Mouse (Mus musculus): ENCODE data around the gene Fbxo41. TPM values are rescaled to one million over a fixed set of nuclear protein-coding genes. Genes with fewer than 3 reads are reported as not detected.

Gene Fbxo41
- polyA plus RNA-seq, 1 experiment from 2014 or later, result not detected

DNA sequence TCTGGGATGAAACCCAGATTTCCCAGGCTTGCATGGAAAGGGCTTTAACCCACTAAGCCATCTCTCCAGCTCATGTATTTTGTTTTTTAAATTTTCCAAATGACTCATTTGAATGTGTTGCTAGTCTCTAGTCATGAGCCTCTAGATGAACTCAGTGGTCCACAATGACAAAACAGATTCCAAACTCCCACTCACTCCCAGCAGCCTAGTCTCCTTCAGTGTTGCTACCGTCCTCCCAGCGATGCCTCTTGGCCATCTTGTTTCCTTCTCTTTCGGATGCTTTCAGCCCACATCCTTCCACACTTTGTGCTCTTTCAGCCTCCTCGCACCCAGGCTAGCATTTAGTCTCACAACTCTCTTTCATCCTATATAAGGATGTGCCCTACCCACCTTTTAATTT, 12.5 kb downstream of the Fbxo41 start:
- peaks cover 19% of the 10 kb centered on the region for H3K27me3 ChIP-seq (ENCODE audit: control insufficient read depth, insufficient read depth, low read length)
- no peaks in the 10 kb centered on the region for H3K36me3 ChIP-seq (ENCODE audit: control insufficient read depth, insufficient read depth, low read length)
- no peak overlapping the region for H3K27ac ChIP-seq (replicated peaks in 1 of 2; ENCODE audit: control insufficient read depth in 1 of 2, insufficient read depth in 1 of 2, low read depth in 2 of 2, low read length in 2 of 2)
- H3K4me3 ChIP-seq (ENCODE audit: control insufficient read depth in 1 of 2, insufficient read depth in 1 of 2, low read depth in 1 of 2, low read length in 2 of 2), result no peak overlapping the region
- WGBS, result 79% methylated on average over 4 of the region's 4 CpGs
- no peaks in the 10 kb centered on the region for H3K9me3 ChIP-seq (ENCODE audit: control insufficient read depth, low read length)
- H3K9ac ChIP-seq (ENCODE audit: low read length), result no peak overlapping the region
- no peak for ATAC-seq (ENCODE audit: insufficient number of reproducible peaks, insufficient read depth, low FRiP score, low read depth)
- H3K4me1 ChIP-seq (ENCODE audit: control insufficient read depth in 2 of 2, insufficient read depth in 2 of 2, low read length in 2 of 2), result no peaks in the 10 kb centered on the region
- H3K4me2 ChIP-seq (ENCODE audit: low read length), result no peak overlapping the region

DNA sequence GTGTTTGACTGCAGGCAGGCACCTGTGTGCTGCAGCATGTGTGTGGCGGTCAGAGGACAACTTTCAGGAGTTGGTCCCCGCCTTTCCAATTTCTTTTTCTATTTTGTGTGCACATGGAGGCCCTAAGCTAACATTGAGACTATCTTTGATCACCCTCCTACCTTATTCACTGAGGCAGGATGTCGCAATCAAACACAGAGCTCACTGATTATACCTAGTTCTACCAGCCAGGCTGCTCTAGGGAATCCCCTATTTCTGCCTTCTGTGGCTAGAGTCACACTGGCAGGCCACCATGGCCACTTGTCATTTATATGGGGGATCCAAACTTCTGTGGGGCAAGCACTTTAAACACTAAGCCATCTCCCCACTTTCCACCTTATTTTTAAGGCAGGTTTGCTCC, 13.1 kb downstream of the Fbxo41 start:
- no peaks in the 10 kb centered on the region for H3K4me1 ChIP-seq (ENCODE audit: control insufficient read depth in 2 of 2, insufficient read depth in 2 of 2, low read length in 2 of 2)
- ATAC-seq (ENCODE audit: insufficient number of reproducible peaks, insufficient read depth, low FRiP score, low read depth), result no peak
- 86% methylated on average over 3 of the region's 3 CpGs for WGBS

DNA sequence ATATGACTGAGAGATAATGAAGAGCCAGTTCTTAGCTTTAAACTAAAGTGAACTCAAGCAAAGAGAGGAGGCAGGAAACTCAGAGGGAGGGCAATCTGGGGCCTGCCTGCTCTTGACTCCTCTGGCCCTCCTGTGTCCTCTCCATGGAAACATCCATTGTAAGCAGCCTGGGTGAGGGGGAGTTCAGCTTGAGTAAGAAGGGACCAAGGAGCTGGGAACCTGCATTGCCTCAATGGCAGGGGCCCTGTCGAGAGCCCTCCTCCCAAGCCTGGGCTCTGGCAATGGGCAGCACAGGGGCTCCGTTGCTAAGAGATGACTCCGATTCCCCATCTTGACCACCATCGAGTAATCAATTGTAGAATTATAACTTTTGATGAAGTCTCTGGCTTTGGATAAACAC, 14.3 kb downstream of the Fbxo41 start:
- WGBS, result 75% methylated on average over 4 of the region's 4 CpGs
- Histone ChIP-seq H3K9me3 (ENCODE audit: control insufficient read depth, low read length) (no peaks in the 10 kb centered on the region), H3K36me3 (ENCODE audit: control insufficient read depth, insufficient read depth, low read length) (no peaks in the 10 kb centered on the region), H3K4me2 (ENCODE audit: low read length) (no peak overlapping the region), H3K4me3 (ENCODE audit: control insufficient read depth in 1 of 2, insufficient read depth in 1 of 2, low read depth in 1 of 2, low read length in 2 of 2) (no peak overlapping the region), H3K27me3 (ENCODE audit: control insufficient read depth, insufficient read depth, low read length) (peaks cover 37% of the 10 kb centered on the region), H3K27ac (replicated peaks in 1 of 2; ENCODE audit: control insufficient read depth in 1 of 2, insufficient read depth in 1 of 2, low read depth in 2 of 2, low read length in 2 of 2) (no peak overlapping the region), H3K4me1 (ENCODE audit: control insufficient read depth in 2 of 2, insufficient read depth in 2 of 2, low read length in 2 of 2) (no peaks in the 10 kb centered on the region; a peak in 1 of 4 replicates), H3K9ac (ENCODE audit: low read length) (no peak overlapping the region)
- no peak for ATAC-seq (ENCODE audit: insufficient number of reproducible peaks, insufficient read depth, low FRiP score, low read depth)

More for the DNA sequence above, 13.1 kb downstream of the Fbxo41 start:
- no peak overlapping the region for H3K9ac ChIP-seq (ENCODE audit: low read length)
- H3K36me3 ChIP-seq (ENCODE audit: control insufficient read depth, insufficient read depth, low read length), result no peaks in the 10 kb centered on the region
- no peak overlapping the region for H3K4me3 ChIP-seq (ENCODE audit: control insufficient read depth in 1 of 2, insufficient read depth in 1 of 2, low read depth in 1 of 2, low read length in 2 of 2)
- H3K9me3 ChIP-seq (ENCODE audit: control insufficient read depth, low read length), result no peaks in the 10 kb centered on the region
- H3K27ac ChIP-seq (replicated peaks in 1 of 2; ENCODE audit: control insufficient read depth in 1 of 2, insufficient read depth in 1 of 2, low read depth in 2 of 2, low read length in 2 of 2), result no peak overlapping the region
- H3K4me2 ChIP-seq (ENCODE audit: low read length), result no peak overlapping the region
- peaks cover 25% of the 10 kb centered on the region for H3K27me3 ChIP-seq (ENCODE audit: control insufficient read depth, insufficient read depth, low read length)

DNA sequence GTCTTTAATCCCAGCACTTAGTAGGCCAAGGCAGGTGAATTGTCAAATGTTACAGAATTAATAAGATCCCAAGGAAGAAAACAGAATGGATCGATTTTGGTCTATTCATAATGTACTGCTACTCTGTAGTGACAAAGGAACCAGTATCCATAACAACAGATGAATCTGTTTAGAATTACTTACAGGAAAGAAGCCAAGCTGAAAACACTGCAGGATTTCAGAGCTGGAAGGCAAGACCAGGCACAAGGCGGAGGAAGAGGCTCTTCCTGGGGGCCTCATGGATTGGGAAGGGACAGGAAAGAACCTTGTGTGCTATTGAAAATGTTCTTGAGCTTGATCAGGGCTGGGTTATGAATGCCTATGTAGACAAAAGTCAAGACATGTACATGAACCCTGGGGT, 17.1 kb downstream of the Fbxo41 start:
- Histone ChIP-seq H3K27ac (replicated peaks in 1 of 2; ENCODE audit: control insufficient read depth in 1 of 2, insufficient read depth in 1 of 2, low read depth in 2 of 2, low read length in 2 of 2) (no peak overlapping the region), H3K9ac (ENCODE audit: low read length) (no peak overlapping the region), H3K4me3 (ENCODE audit: control insufficient read depth in 1 of 2, insufficient read depth in 1 of 2, low read depth in 1 of 2, low read length in 2 of 2) (no peak overlapping the region), H3K9me3 (ENCODE audit: control insufficient read depth, low read length) (0 out of 2 replicates have a peak, but pooled peaks cover 8% of the 10 kb centered on the region), H3K36me3 (ENCODE audit: control insufficient read depth, insufficient read depth, low read length) (no peaks in the 10 kb centered on the region), H3K4me1 (ENCODE audit: control insufficient read depth in 2 of 2, insufficient read depth in 2 of 2, low read length in 2 of 2) (no peaks in the 10 kb centered on the region; a peak in 1 of 4 replicates), H3K4me2 (ENCODE audit: low read length) (no peak overlapping the region), H3K27me3 (ENCODE audit: control insufficient read depth, insufficient read depth, low read length) (peaks cover 63% of the 10 kb centered on the region)
- no peak for ATAC-seq (ENCODE audit: insufficient number of reproducible peaks, insufficient read depth, low FRiP score, low read depth)
- 69% methylated on average over 2 of the region's 2 CpGs for WGBS

DNA sequence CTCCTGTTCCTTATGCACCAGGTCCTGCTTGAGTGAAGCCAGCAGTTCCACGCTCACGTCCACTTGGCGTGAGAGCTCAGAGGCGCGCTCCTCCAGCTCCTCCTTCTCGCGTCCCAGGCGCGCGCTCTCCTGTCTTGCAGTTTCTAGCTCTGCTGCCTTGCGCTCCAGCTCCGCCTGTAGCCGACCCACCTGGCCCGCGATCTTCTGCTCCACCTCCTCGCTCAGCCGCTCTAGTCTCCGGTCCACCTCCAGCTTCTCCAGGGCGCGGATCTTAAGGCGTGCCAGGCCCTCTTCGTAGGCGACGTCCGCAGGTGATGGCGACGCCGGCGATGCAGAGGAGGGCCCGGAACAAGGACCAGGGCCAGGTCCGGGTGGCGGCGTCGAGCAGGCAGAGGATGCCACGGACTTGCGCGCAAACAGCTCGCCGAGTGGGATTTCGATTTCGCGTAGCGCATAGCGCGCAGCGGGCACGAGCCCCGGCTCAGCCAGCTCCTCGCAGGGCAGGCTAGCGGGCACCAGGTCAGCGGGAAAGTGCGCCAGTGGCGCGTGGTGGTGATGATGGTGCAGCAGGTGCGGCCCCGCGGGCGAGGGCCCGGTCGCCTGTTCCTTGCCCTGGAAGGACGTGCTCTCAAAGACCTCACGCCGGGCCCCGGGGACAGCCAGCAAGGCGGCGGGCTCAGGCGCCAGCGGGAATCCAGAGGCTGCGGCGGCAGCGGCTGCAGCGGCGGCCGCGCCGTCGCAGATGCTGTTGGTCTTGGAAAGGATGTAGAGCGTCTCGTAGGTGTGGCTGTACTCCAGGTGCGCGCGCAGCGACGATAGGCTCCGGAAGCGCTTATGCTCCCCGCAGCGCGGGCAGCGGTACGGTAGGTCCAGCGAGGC, 18.7 kb downstream of the Fbxo41 start:
- ATAC-seq (ENCODE audit: insufficient number of reproducible peaks, insufficient read depth, low FRiP score, low read depth), result no peak
- 3% methylated on average over 89 of the region's 92 CpGs for WGBS

DNA sequence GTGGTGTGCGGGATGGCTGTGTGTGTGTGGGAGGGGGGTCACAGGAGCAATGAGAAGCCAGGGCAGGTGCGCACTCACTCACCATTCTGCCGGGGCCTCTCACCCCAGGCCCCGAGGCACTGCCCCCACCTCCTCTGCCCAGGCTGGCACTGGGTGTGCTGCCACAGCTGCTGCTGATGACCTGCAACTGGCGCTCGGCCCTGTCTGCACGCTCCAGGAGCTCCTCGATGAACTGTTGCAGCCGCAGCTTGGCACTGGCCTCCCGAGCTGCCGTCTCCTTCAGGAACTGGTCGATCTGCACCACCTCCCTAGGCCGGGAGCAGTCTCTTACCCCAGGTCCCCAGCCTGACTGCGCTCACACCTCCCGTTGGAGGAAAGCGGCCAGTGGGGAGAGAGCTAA, 22.1 kb downstream of the Fbxo41 start:
- Histone ChIP-seq H3K4me2 (ENCODE audit: low read length) (no peak overlapping the region), H3K27ac (replicated peaks in 1 of 2; ENCODE audit: control insufficient read depth in 1 of 2, insufficient read depth in 1 of 2, low read depth in 2 of 2, low read length in 2 of 2) (no peak overlapping the region), H3K9ac (ENCODE audit: low read length) (no peak overlapping the region), H3K27me3 (ENCODE audit: control insufficient read depth, insufficient read depth, low read length) (peaks cover 78% of the 10 kb centered on the region), H3K36me3 (ENCODE audit: control insufficient read depth, insufficient read depth, low read length) (no peaks in the 10 kb centered on the region), H3K4me3 (ENCODE audit: control insufficient read depth in 1 of 2, insufficient read depth in 1 of 2, low read depth in 1 of 2, low read length in 2 of 2) (no peak overlapping the region), H3K9me3 (ENCODE audit: control insufficient read depth, low read length) (0 out of 2 replicates have a peak, but pooled peaks cover 8% of the 10 kb centered on the region), H3K4me1 (ENCODE audit: control insufficient read depth in 2 of 2, insufficient read depth in 2 of 2, low read length in 2 of 2) (no peaks in the 10 kb centered on the region; a peak in 1 of 4 replicates)
- no peak for ATAC-seq (ENCODE audit: insufficient number of reproducible peaks, insufficient read depth, low FRiP score, low read depth)
- WGBS, result 66% methylated on average over 16 of the region's 16 CpGs

More for the DNA sequence above, 18.7 kb downstream of the Fbxo41 start:
- peak overlapping the region; percentile 12 to 22; a peak in 3 of 4 replicates for H3K4me3 ChIP-seq (ENCODE audit: control insufficient read depth in 1 of 2, insufficient read depth in 1 of 2, low read depth in 1 of 2, low read length in 2 of 2)
- H3K27me3 ChIP-seq (ENCODE audit: control insufficient read depth, insufficient read depth, low read length), result peaks cover 71% of the 10 kb centered on the region
- no peak overlapping the region for H3K9ac ChIP-seq (ENCODE audit: low read length)
- 0 out of 2 replicates have a peak, but pooled peaks cover 8% of the 10 kb centered on the region for H3K9me3 ChIP-seq (ENCODE audit: control insufficient read depth, low read length)
- H3K4me2 ChIP-seq (ENCODE audit: low read length), result peak overlapping the region; percentile 44
- H3K4me1 ChIP-seq (ENCODE audit: control insufficient read depth in 2 of 2, insufficient read depth in 2 of 2, low read length in 2 of 2), result no peaks in the 10 kb centered on the region; a peak in 1 of 4 replicates
- H3K36me3 ChIP-seq (ENCODE audit: control insufficient read depth, insufficient read depth, low read length), result no peaks in the 10 kb centered on the region
- no peak overlapping the region for H3K27ac ChIP-seq (replicated peaks in 1 of 2; ENCODE audit: control insufficient read depth in 1 of 2, insufficient read depth in 1 of 2, low read depth in 2 of 2, low read length in 2 of 2)

DNA sequence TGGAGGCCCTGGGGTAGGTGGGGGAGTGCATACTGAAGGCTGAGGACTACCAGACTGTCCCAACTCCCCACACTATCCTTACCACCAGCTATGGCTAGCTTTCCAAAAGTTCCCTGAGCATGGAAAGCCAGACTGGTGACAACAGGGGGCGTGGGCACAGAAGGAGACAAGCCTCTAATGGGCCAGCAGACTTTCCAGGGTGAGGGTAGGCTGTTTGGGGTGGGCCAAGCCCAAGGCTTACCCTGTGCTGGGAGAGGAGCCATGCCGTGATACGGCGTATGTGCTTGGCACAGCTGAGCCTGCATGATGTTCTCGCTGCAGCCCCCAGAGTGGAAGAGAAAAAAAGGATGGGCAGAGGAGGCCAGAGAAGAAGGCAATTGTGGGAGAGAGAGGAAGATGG, 22.8 kb downstream of the Fbxo41 start:
- no peak overlapping the region for H3K4me2 ChIP-seq (ENCODE audit: low read length)
- 0 out of 2 replicates have a peak, but pooled peaks cover 8% of the 10 kb centered on the region for H3K9me3 ChIP-seq (ENCODE audit: control insufficient read depth, low read length)
- no peak overlapping the region for H3K4me3 ChIP-seq (ENCODE audit: control insufficient read depth in 1 of 2, insufficient read depth in 1 of 2, low read depth in 1 of 2, low read length in 2 of 2)
- WGBS, result 75% methylated on average over 5 of the region's 5 CpGs
- no peaks in the 10 kb centered on the region for H3K36me3 ChIP-seq (ENCODE audit: control insufficient read depth, insufficient read depth, low read length)
- peaks cover 71% of the 10 kb centered on the region for H3K27me3 ChIP-seq (ENCODE audit: control insufficient read depth, insufficient read depth, low read length)
- H3K4me1 ChIP-seq (ENCODE audit: control insufficient read depth in 2 of 2, insufficient read depth in 2 of 2, low read length in 2 of 2), result no peaks in the 10 kb centered on the region; a peak in 1 of 4 replicates
- no peak overlapping the region for H3K9ac ChIP-seq (ENCODE audit: low read length)
- ATAC-seq (ENCODE audit: insufficient number of reproducible peaks, insufficient read depth, low FRiP score, low read depth), result no peak
- H3K27ac ChIP-seq (replicated peaks in 1 of 2; ENCODE audit: control insufficient read depth in 1 of 2, insufficient read depth in 1 of 2, low read depth in 2 of 2, low read length in 2 of 2), result no peak overlapping the region
